Mouse (Mus musculus) lung, adult 2 months (tissue): ENCODE data around the gene Shkbp1.

Experiments
- CTCF ChIP-seq: fragments of 200-500 bp; IDR thresholded peaks from 2 replicates; pipeline ENCODE4 v1.5.1; 2011; ENCODE audit warnings: mild to moderate bottlenecking, low read length, control low read depth; ENCODE audit not compliant: insufficient read depth
- POLR2A ChIP-seq: fragments of 200-500 bp; IDR thresholded peaks from 2 replicates; pipeline ENCODE4 v1.6.1; 2011; ENCODE audit warnings: low read depth, mild to moderate bottlenecking, control low read depth, low read length, borderline replicate concordance; ENCODE audit errors: extremely low read depth

DNA sequence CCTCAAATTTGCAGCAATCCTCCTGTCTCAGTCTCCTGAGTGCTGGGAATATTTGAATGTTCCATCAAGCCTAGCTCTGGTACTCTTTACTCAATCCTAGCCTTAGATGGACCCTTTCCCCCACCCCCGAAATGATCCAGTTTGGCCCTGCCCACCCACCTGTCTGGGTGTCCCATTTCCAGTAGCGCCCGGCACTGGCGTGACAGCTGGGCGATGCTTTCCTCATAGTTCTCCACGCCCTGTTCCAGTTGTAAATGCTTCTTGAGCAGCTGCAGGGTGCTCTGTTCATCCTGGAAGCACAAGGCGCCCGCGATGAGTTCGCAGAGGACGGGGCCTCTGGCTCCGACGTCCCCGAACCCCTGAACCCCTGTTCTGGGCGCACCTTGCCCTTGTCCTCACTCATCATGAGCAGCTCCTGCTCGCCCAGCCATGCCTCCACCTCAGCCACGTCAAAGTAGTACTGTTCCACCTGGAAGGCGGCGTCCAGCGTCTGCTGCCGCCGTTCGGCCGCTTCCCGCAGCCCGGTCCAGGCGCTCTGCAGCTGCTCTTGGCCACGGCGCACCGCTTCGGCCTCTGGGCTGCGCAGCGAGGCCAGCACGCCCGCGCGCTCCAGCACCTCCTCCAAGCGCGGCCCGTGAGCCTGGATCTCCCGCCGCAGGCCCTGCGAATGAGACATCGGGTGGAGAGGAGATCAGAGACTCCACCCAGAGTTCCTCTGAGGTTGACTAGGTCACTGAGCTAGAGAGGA, 16.1 kb upstream of the Shkbp1 start:
- TF ChIP-seq POLR2A (no peak), CTCF (no peak)
